Mouse (Mus musculus) Patski (cell line): ENCODE results near the gene Map3k20. TPM values are rescaled to one million over a fixed set of nuclear protein-coding genes. Genes with fewer than 3 reads are reported as not detected.

Experiments
- ATAC-seq: fragments of 100-300 bp; one replicate; pipeline ENCODE4 v1.8.0; 2021
- CTCF ChIA-PET: fragments of 350-600 bp; sonication (Branson Sonifier 250); formaldehyde crosslinking; loops from one replicate; lab custom pipeline; 2022; ENCODE audit warnings: inconsistent platforms; lab: Charles Lee
- POLR2A ChIA-PET: fragments of 350-600 bp; sonication (Branson Sonifier 250); formaldehyde crosslinking; loops from one replicate; lab custom pipeline; 2022; ENCODE audit warnings: antibody characterized with exemption, inconsistent platforms; lab: Charles Lee
- DNase-seq: peaks from one replicate; pipeline ENCODE4 v3.0.0-alpha.2; 2011; ENCODE audit warnings: low read depth, low spot score
- H3K27me3 ChIP-seq: fragments of 371-371 bp; one replicate; pipeline ENCODE4 v1.5.1; 2021
- CTCF ChIP-seq: fragments of 100-300 bp; IDR thresholded peaks from one replicate; pipeline ENCODE4 v1.5.1; 2021
- in situ Hi-C: fragments of 300-500 bp; cut with MboI; formaldehyde crosslinking; loops from 3 replicates; pipeline ENCODE4 v1.11.1; 2018; ENCODE audit warnings: low pct_unique_long_range_greater_than_20kb, mixed read lengths
- polyA plus RNA-seq: library from polyadenylated mRNA; unstranded; gene quantifications from one replicate; pipeline ENCODE4 v1.2.3, GENCODE M21; 2021

Gene Map3k20
- polyA plus RNA-seq, 1 experiment from 2014 or later = 43.6 TPM

DNA sequence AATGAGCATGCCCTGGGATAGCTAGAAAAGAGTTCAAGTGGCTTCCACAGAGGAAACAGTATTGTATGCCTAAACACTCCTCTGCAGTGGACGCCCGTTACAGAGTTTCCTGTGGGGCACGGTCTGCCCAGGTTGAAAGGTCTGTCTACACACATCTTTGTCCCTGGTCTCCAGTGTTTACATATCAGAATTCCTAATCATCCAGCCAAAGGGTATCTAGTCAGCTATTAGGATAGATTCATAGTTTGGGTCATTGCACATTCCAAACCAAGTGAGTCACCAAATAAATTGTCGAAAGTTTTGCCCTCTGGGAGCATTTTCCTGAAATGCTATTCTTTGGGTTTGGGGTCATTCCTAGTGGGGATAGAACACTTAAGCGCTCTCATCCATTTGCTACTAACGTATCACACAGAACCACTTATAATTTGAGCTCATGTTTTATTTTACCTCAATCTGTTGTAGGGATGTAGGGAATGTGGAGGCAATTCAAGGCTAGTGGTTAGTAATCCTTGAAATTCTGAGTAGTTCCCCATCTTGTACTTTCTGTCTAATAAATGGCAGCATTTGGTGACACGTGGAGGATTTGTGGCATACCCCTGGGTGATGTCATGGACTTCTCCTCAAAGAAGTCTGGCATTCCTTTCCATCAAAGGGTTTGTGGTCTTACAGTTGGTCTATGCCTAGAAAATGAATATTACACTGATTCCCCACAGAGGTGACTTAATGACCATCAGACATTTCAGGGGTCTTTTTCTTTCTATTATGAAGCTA, 33.8 kb downstream of the Map3k20 start:
- CTCF ChIA-PET = interaction anchor here (1.4 to 1.9 kb wide), 3 partner anchors 10 to 71 kb away, joined by 3 to 6 read pairs (median 4); no protein-coding TSS in a partner anchor
- in situ Hi-C loops = no loop called here
- TF ChIP-seq CTCF = no peak
- peak; percentile 48 for ATAC-seq
- DNase-seq = no peak
- POLR2A ChIA-PET = interaction anchor here (0.6 to 0.7 kb wide), 2 partner anchors 20 to 32 kb away, joined by 3 to 4 read pairs; no protein-coding TSS in a partner anchor
- no peaks in the 10 kb centered on the region for H3K27me3 ChIP-seq

DNA sequence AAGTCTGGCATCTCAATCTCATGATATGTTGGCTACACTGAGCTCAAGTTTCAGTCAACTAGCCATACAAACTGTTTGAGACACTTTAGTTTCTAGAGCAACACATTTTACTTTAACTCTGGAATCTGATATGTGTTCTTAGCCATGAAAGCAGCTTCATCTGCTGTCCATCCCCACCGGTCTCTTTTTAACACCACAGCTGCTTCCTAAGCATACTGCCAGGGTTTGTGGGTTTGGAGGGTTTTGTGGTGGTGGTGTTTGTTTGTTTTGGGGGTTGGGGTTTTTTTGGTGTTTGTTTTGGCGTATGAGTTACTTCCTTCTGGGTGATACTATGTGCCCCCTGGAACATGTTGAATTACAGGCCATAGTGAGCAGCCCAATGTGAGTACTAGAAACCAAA, 35.2 kb downstream of the Map3k20 start:
- in situ Hi-C loops = no loop called here
- ATAC-seq (no peak), DNase-seq (no peak)
- no peak for TF ChIP-seq CTCF
- no peaks in the 10 kb centered on the region for H3K27me3 ChIP-seq
- POLR2A ChIA-PET = no interaction called here
- CTCF ChIA-PET = interaction anchor here (1.2 to 1.4 kb wide), 2 partner anchors 18 to 22 kb away, joined by 3 to 4 read pairs; no protein-coding TSS in a partner anchor

DNA sequence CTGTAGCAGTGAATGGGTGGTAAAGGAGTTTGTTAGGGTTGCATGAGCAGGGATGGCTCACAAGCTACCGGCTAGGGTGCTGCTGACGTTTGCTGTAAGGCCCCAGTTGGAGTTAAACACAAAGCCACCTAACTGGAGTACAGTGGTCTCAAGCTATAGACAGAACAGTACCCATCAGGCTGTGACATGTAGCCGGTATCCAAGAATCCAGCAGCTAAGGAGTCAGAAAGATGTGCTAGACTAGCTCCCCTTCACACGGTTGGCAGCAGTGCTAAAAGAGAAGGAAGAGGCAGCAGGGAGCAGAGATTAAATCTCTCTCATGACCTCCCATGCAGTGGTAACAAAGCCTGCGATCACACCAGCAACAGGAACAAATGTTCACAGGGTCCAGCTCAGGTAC, 36.2 kb downstream of the Map3k20 start:
- no peaks in the 10 kb centered on the region for H3K27me3 ChIP-seq
- no peak for ATAC-seq

DNA sequence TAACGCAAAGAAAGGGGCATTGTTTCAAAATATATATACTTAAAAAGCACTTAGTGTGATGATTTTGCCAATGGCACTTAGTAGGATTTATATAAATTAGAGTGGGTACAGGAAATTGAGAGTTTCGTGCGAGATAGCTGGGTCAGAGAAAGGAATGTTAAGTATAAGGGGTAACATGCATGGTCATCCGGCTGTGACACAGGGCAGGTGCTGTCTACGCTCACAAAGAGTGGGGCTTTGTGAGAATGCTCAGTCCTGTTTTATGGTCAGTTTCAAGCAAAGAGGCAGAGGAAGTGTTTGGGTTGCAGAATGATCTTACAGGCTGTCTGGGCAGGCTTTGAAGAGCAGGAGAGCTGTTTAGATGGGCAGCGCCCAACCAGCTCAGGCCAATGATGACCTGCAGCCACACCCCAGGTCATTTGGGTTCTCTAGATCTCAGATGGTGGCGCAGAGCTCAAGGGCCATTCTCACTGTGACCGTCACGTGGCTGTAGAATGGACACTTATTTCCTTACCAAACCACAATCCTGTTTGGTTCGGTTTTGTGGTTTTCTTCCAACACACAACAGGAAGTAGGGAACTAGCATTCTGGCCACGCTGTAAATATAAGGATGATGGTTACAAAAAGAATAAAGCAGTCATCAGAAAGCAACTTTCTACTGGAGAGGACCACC, 37.4 kb downstream of the Map3k20 start:
- TF ChIP-seq CTCF = no peak
- in situ Hi-C loops = no loop called here
- ChIA-PET CTCF (interaction anchor here (1.5 kb wide), 1 partner anchor 19 kb away, joined by 4 read pairs; no protein-coding TSS in a partner anchor), POLR2A (no interaction called here)
- no peaks in the 10 kb centered on the region for H3K27me3 ChIP-seq
- DNase-seq = no peak
- no peak for ATAC-seq

More for the DNA sequence above, 36.2 kb downstream of the Map3k20 start:
- in situ Hi-C loops = no loop called here
- ChIA-PET CTCF (interaction anchor here (1.2 kb wide), 1 partner anchor 19 kb away, joined by 3 read pairs; no protein-coding TSS in a partner anchor), POLR2A (interaction anchor here (0.5 kb wide), 1 partner anchor 114 kb away, joined by 3 read pairs; no protein-coding TSS in a partner anchor)
- DNase-seq = no peak
- no peak for TF ChIP-seq CTCF

DNA sequence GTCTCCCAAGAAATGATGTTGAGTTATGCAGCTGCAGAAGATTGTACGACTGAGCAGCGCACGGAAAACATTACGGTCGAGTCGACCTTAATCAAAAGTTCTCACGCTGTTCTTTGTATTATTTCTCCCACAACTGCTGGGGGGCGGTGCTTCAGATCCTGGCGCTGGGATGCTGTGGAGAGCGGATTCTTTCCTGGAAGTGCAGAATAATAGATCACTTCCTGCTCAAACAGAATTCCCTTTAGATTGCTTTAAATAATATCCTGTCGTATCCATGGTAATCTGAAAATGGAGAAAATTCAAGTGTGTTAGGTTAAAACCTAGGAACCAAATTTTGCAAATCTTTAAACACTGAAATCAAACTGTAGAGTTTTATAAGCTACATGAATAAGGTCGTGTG, 39.0 kb downstream of the Map3k20 start:
- H3K27me3 ChIP-seq = no peaks in the 10 kb centered on the region
- ATAC-seq (no peak), DNase-seq (no peak)
- in situ Hi-C loops = no loop called here
- ChIA-PET CTCF (no interaction called here), POLR2A (no interaction called here)
- no peak for TF ChIP-seq CTCF

DNA sequence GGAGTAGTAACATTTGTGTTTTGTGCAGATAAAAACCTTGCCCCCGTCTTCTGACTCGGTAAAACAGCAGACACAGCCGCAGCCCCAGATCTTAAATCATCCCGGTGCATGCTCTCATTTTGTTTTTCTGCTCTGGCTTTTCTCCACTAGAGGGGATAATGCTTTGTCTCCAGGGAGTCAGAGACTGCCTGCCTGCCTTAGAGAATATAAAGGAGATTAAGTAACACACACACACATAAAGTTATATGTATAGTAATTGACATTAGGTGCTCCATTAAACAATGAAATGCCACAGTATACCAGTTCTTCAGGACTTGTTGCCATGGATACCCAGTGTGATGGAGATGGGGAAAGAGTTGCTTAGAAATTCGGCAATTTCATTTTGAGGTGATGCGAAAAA, 41.1 kb downstream of the Map3k20 start:
- ATAC-seq = no peak
- in situ Hi-C loops = no loop called here
- H3K27me3 ChIP-seq = no peaks in the 10 kb centered on the region
- ChIA-PET POLR2A (no interaction called here), CTCF (no interaction called here)
- TF ChIP-seq CTCF = no peak
- no peak for DNase-seq

DNA sequence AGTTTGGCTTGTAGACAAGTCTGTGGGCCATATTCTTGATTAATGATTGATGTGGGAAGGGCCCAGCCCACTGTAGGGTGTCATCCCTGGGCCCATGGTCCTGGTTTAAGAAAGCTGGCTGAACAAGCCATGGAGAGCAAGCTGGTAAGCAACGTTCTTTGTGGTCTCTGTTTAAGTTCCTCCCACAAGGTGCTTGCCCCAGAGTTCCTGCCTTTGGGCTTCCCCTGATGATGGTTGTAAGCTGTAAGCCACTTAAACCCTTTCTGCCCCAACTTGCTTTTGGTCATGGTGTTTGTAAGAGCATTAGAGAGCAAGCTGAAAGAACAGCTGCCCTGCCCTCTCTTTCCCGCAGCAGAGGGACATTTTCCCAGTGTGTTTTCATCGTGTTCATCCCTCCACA, 43.0 kb downstream of the Map3k20 start:
- no peak for DNase-seq
- TF ChIP-seq CTCF = no peak
- ChIA-PET POLR2A (no interaction called here), CTCF (interaction anchor here (0.7 kb wide), 1 partner anchor 272 kb away, joined by 3 read pairs; no protein-coding TSS in a partner anchor)
- H3K27me3 ChIP-seq = no peaks in the 10 kb centered on the region
- in situ Hi-C loops = no loop called here
- ATAC-seq = no peak

DNA sequence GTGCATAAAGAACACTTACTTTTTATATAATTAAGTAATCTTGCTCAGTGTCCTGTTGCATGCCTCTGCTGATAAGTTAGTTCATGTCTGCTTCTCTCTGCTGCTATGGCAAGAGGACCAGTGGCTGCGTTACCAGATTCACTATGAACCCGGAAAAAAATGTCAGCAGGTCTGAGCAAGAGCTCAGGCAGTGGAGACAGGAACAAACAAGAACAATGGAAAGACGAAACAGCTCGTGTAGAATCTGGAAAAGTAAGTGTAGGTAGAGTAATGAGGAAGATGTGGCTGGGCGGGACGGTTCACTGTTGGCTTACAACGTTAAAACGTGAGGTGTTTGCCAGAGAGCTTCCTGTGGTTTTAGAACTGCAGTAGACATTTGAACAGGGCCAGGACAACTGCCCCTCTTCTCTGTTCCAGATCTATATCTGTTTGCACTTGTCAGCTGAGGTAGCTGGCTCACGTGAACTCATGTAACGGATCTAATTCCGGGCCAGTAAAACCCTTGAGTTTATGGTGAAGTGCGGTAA, 45.6 kb downstream of the Map3k20 start:
- no peak for ATAC-seq
- in situ Hi-C loops = no loop called here
- CTCF ChIA-PET = no interaction called here
- POLR2A ChIA-PET = no interaction called here
- DNase-seq = no peak
- no peaks in the 10 kb centered on the region for H3K27me3 ChIP-seq
- TF ChIP-seq CTCF = no peak

DNA sequence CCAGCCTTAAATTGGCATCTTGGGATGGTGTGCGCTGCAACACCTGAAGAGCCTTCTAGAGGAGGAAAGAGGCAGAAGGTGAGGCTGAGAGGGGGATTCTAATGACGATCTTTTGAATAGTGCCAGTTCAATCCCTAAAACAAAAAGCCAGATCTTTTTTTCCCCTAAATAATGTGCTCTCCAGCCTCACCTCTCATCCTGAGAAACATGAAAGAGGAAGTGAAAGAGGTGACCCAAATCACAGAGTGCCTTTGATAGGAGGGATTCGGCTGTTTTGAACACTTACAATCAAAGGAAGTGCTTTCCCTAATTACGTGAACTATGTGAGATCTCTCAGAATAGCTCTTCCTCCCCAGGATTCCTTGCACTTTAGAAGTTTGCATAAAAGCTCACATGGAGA, 46.6 kb downstream of the Map3k20 start:
- ChIA-PET CTCF (no interaction called here), POLR2A (no interaction called here)
- ATAC-seq (no peak), DNase-seq (no peak)
- no peaks in the 10 kb centered on the region for H3K27me3 ChIP-seq
- in situ Hi-C loops = no loop called here
- no peak for TF ChIP-seq CTCF

DNA sequence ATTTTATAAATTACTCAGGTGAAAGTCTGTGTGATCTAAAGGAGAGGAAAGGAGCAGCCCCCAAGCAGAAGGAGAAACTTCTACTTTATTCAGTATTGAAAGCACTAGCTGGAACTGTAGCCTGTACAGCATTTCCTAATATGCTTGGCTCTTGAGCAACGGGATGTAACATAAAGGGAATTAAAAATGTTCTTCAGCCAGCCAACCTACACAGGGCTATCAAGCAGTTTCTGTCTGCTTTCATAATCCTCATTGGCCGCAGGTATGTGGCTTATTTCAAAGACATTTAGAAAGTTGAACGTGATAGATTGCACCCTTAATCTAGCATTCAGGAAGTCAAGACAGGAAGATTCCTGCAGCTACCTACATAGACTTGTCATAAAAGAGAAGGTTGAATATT, 47.8 kb downstream of the Map3k20 start:
- POLR2A ChIA-PET = interaction anchor here (0.5 kb wide), 1 partner anchor 155 kb away, joined by 3 read pairs; no protein-coding TSS in a partner anchor
- H3K27me3 ChIP-seq = no peaks in the 10 kb centered on the region
- no peak for ATAC-seq
- DNase-seq = no peak
- no peak for TF ChIP-seq CTCF
- CTCF ChIA-PET = no interaction called here
- in situ Hi-C loops = no loop called here
